Mouse (Mus musculus) 3134 (cell line): ENCODE data around the gene B3gnt2.
"Not testable (repeated sequence)": the region's sequence is repeated elsewhere in the genome, so short reads cannot be mapped to it uniquely, and the experiment has no call there.

Source experiments
- DNase-seq: peaks from one replicate; pipeline ENCODE4 v3.0.0-alpha.2; 2011; ENCODE audit warnings: low spot score; ENCODE audit not compliant: insufficient read length; ENCODE audit errors: extremely low read depth

The B3gnt2 gene

DNA sequence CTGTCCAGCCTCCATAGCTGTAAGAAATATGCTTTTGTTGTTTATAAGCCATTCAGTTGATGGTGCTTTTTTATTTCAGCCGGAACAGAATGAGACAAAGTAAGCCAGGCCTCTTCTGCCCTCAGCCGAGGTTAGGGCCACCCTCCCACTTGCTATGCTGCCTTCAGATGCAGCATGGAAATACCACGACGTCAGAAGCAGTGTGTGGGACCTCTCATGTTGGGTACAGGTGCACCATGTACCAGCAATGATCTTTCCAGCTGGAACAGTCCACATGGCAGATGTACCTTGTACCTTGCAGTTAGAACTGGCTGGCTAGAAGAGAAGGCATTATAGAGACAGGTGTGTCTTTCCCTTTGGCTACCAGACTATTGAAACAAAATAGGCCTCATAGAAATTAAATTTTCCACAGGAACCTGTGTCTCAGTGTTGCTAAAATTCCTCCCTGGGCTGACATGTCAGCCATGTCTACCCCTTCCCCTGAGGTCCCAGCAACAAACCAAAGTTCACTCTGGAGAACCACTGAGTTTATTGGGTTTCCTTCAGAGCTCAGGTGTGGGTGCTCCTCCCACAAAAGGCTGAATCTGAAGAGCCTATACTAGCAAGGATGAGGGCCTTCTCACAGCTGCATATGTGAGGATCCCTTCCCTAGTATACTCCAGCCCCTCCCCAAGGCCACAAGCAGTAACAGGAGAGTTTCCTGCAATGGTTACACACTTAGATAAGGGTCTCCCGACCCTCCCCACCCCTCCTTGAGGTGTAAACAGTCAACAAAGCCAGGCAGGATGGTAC lies 121.1 kb downstream of the B3gnt2 start:
- no peak for DNase-seq

- no peak for DNase-seq
Measured at GRCm38 (mm10) chr11:22736521-22737225, 124.1 kb downstream of the B3gnt2 start.

DNA sequence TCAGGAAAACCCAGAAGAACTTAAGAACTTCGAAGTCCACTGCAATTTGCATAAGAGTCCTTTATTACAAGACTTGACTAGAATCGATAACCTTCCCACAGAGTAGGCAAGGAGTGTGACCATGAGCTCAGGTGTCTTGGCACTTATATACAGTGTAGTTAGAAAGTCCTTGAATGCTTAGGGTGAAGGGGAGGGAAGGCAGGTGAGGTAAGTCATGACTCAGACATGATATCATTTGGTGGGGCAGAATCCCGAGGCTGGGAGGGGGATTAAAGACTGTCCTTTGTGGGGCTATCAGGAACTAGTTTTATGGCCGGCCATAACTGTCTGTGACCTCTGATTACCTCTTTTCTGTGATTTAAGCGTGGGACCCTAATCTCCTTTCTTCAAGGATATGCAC lies 125.6 kb downstream of the B3gnt2 start:
- DNase-seq = not testable (repeated sequence)

GRCm38 (mm10) chr11:22733936-22734335 lies 126.8 kb downstream of the B3gnt2 start:
- no peak for DNase-seq

DNA sequence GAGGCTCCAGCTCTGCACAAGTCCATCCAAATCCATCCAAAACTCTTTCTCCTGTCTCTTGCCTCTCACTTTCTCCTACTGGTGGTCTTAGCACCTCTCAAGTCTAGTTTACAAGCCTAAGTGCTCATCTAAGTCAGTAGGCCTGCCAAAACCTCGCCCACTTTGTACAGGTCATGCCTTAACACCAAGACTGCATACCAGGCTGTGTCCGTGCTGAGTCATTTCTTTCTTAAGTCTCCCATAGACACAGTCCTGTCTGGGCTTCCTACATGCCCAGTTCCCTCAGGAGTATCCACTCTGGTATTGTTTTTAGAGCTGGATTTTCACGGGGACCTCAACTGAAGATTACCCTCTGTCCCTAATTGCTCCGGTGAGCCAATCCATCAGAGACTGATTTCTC lies 127.9 kb downstream of the B3gnt2 start:
- DNase-seq = peak; percentile 50

DNA sequence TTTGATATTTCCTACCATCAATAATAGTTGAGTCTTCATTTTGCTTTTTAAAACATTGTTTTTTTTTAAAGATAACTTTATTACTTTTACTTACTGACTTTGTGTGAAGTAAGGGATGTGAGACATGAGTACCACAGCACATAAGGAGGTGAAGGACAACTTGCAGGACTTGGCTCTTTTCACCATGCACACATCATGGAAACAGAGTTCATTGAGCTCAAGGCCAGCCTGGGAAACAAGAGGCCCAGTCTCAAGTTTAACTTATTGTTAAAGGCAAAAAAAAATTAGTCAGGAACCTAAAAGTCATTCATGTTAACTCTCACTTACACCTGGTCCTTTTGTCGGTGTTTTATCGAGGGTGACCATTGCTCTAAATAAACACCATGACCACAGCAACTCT lies 137.7 kb downstream of the B3gnt2 start:
- DNase-seq = no peak

GRCm38 (mm10) chr11:22720096-22720495 lies 140.7 kb downstream of the B3gnt2 start:
- DNase-seq = no peak

- DNase-seq = peak; percentile 79
Measured at GRCm38 (mm10) chr11:22719570-22719969, 141.2 kb downstream of the B3gnt2 start.

- DNase-seq = no peak
Measured at GRCm38 (mm10) chr11:22718036-22718435, 142.7 kb downstream of the B3gnt2 start.

DNA sequence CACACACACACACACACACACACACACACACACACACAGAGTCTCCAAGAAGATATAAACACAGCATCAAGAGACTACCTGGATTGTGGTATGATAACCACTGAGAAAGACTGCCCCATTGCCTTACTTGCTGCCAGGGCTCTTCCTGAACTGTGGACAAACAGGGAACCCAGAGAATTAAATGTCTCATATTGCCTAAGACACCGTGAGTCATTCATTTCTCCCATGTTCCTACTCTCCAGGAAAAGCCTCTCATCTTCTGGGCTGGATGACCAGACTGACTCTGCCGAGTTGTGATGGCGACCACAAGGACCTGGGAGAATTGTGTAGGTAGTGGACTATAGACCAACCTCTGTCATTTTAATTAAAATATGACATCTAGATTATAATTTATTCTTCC lies 149.4 kb downstream of the B3gnt2 start:
- no peak for DNase-seq

- no peak for DNase-seq
Measured at GRCm38 (mm10) chr11:22710596-22710995, 150.2 kb downstream of the B3gnt2 start.
